11 mouse cellular contexts compared by ENCODE assay signal in genomic region chr11:60345868-60346267, GRCm38 (mm10).
"Had no signal": no experiment of that assay in that cellular context is flagged by ENCODE, and none has a peak within 500 bp of the region (broad histone marks: within the 10 kb centered on the region; RNA-seq: fewer than 3 reads in every experiment).

No protein-coding gene starts in this region.

- H3K9me3 ChIP-seq: limb, embryonic 12.5 days; limb, embryonic 15.5 days; liver, embryonic 15.5 days had no signal

- H3K4me2 ChIP-seq: limb, embryonic 12.5 days; limb, embryonic 15.5 days; liver, embryonic 11.5 days; liver, embryonic 15.5 days; midbrain, embryonic 11.5 days had no signal

- H3K27ac ChIP-seq: kidney, postnatal 0 days; limb, embryonic 12.5 days; limb, embryonic 15.5 days; liver, embryonic 15.5 days; stomach, postnatal 0 days had no signal

- DNase-seq: midbrain, embryonic 14.5 days; thymus, adult 2 months; thymus, postnatal 14 days; thymus, postnatal 4 days had no signal

- H3K4me1 ChIP-seq: limb, embryonic 15.5 days had no signal

- H3K27me3 ChIP-seq: limb, embryonic 12.5 days; limb, embryonic 15.5 days; liver, embryonic 15.5 days had no signal

- H3K9ac ChIP-seq: limb, embryonic 12.5 days; limb, embryonic 15.5 days; liver, embryonic 15.5 days had no signal

- H3K4me3 ChIP-seq: limb, embryonic 12.5 days; limb, embryonic 15.5 days; liver, embryonic 15.5 days had no signal

- H3K36me3 ChIP-seq: limb, embryonic 12.5 days; limb, embryonic 15.5 days; liver, embryonic 15.5 days had no signal
